Mouse (Mus musculus): ENCODE results near the gene Ostc. TPM values are rescaled to one million over a fixed set of nuclear protein-coding genes. Genes with fewer than 3 reads are reported as not detected.

Ostc gene
- total RNA-seq, 2 experiments from 2014 or later, result 69.3 to 75.0 TPM

DNA sequence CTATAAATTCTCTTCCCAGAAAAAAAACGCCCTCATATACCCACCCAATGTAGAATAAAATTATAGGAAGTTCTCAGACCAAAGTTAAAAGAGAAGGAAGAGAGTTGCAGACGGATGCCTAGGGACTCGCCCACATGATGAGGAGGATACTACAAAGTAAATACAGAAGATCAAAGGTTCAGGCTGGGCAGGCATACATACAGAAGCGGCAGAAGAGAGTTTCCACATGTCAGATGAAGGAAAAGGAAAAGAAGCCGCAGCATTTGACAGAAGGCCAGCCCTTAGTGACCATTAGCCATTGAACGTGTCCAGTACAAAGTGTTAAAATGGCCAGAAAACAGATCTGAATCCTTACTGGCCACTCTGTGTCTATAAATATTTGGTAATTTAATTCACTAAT, 3.6 kb upstream of the Ostc start:
- no peak for DNase-seq (ENCODE audit: low spot score in 2 of 2)

GRCm38 (mm10) chr3:130710103-130710502, 859 bp upstream of the Ostc start:
- DNase-seq (ENCODE audit: low spot score in 2 of 2), result no peak

DNA sequence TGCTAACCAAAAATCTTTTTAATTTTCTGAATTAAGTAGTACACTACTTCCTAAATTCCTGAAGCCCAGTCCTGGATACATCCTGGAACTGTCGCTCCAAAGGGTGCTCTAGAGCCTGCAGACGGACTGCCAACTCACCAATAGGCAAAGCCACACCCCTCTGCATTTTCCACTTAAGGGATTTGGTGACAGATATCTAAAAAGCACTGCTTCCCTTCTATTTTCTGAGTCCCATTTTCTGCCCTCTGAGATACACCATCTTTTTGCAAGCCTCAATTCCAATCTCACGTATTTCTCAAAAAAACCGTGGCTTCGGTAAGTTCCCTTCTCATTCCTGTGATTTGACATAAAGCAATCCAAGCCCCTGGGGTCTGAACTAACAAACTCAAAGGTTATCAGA, 715 bp downstream of the Ostc start:
- DNase-seq (ENCODE audit: low spot score in 2 of 2), result no peak

DNA sequence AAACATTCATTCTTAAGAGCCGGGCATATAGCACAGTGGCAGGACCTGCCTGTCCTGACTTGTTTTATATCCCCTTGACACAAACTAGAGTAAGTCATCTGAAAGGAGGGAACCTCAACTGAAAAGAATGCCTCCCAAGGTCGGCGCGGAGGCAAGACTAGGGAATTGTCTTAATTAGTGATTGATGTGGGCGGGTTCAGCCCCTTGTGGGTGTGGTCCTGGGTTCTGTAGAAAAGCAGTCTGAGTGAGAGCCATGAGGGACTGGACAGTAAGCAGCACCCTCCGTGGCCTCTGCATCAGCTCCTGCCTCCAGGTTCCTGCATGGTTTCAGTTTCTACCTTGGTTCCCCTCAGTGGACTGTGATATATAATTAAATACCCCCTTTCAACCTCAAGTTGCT, 7.0 kb downstream of the Ostc start:
- no peak for DNase-seq (ENCODE audit: low spot score in 2 of 2)

GRCm38 (mm10) chr3:130697622-130698021, 11.6 kb downstream of the Ostc start:
- DNase-seq (ENCODE audit: low spot score in 2 of 2), result no peak

DNA sequence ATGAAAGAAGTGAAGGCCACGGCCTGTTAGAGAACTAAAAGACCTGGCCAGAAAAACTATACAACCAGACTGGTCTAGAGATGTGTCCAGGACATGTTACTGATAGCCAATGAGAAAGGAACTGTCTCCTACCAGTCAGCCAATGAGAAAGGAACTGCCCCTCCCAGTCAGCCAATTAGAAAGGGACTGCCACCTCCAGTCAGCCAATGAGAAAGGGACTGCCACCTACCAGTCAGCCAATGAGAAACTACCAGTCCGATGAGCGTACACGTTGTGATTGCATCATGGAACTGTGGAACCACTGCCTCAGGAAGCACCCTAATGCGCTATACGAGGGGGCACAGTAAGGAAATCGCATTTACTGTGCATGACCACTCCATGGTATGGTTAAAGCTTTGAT, 14.5 kb downstream of the Ostc start:
- DNase-seq (ENCODE audit: low spot score in 2 of 2), result no peak

GRCm38 (mm10) chr3:130694041-130694593, 15.1 kb downstream of the Ostc start:
- DNase-seq (ENCODE audit: low spot score in 2 of 2), result no peak

GRCm38 (mm10) chr3:130691596-130692170, 17.6 kb downstream of the Ostc start:
- DNase-seq (ENCODE audit: low spot score in 2 of 2), result no peak

GRCm38 (mm10) chr3:130690834-130691595, 18.2 kb downstream of the Ostc start:
- no peak for DNase-seq (ENCODE audit: low spot score in 2 of 2)

- DNase-seq (ENCODE audit: low spot score in 2 of 2), result peak; percentile 86 to 94
Observed at GRCm38 (mm10) chr3:130689630-130690029, 19.6 kb downstream of the Ostc start.

- DNase-seq (ENCODE audit: low spot score in 2 of 2), result no peak
Observed at GRCm38 (mm10) chr3:130687051-130687450, 22.2 kb downstream of the Ostc start.

DNA sequence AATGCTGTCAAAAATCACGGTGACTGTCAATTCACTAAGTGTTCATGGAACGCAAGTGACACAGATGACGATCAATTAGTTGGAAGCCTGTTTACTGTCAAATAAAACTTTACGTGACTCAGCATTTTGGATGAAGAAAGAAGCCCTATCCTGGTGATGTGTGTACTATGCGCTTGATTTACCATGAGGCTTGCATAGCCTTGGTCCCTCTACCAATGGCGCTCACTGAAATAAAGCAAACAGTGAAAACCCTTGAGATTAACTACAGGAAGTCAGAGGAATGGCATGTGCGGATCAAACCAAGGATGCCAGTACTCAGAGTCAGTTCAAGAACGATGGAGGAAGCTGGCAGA, 24.3 kb downstream of the Ostc start:
- no peak for DNase-seq (ENCODE audit: low spot score in 2 of 2)

DNA sequence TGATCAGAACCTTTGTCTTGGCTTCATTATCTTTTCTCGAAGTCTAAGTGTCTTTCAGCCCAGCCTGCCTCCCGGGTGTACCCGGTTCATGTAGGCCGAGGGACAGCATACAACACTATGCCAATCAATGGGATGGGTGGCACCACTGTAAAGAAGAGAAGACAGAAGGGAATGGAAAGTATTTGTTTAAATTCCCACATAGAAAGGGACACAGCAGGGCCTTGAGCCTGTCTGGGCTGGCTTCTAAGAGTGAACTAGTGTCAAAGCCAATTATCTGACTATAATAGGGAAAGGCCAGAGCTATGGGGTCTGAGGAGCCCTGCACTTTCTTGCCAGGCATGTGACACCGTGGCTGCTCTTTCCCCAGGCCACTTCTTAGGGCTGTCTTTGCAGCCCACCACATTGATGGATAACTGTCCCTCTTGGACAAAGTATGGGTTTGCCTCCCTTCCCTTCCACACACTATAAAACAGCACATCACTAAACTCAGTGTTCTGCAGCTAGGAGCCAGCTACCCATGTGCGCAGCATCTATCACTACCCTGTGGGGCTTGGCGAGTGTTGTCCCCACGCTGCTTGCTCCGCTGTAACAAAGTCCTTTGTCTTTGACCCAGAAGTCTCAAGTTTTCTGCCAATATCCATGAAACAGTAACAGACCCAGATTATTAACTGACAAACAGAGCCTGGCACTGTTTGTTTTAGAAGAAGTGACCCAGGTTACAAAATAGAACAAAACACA, 24.8 kb downstream of the Ostc start:
- DNase-seq (ENCODE audit: low spot score in 2 of 2), result no peak

- DNase-seq (ENCODE audit: low spot score in 2 of 2), result no peak
Observed at GRCm38 (mm10) chr3:130683836-130684235, 25.4 kb downstream of the Ostc start.

DNA sequence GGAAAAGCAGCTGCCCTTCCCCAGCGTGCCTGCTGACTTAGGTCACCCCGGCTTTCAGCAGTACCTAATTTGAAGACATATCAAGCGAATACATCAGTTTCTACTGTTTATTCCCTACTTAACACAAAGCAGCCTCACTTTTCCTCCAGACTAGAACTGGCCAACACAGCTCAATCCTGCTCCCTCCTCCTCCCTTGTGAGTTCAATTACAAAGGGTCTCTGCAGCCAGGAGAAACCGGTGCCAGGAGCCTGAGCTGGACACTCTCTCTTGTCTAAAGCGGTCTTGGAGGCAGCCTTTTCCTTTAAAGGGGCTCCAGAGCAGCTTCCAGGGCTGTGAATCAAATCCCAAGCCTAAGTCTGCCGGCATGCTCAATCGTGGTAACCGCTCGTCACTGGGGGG, 27.1 kb downstream of the Ostc start:
- DNase-seq (ENCODE audit: low spot score in 2 of 2), result peak in 1 of 2 experiments; percentile 27

DNA sequence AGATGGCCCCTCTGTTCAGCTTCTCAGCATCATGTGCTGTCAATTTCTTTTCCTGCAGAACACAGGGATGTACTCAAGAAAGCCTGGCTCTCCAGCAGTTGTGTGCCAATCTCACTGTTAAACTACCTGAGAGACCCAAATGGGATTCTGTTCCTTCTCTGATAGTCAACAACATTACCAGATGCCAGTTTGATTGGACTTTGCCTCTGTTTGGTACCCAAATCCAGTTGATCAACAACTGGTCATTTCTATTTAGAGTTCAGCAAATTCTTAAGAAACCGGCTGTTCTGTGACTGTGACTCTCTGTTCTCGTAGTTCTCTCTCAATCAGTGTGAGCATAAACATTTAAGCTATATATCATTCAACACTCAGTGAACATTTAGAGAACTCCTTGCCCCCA, 28.0 kb downstream of the Ostc start:
- no peak for DNase-seq (ENCODE audit: low spot score in 2 of 2)

DNA sequence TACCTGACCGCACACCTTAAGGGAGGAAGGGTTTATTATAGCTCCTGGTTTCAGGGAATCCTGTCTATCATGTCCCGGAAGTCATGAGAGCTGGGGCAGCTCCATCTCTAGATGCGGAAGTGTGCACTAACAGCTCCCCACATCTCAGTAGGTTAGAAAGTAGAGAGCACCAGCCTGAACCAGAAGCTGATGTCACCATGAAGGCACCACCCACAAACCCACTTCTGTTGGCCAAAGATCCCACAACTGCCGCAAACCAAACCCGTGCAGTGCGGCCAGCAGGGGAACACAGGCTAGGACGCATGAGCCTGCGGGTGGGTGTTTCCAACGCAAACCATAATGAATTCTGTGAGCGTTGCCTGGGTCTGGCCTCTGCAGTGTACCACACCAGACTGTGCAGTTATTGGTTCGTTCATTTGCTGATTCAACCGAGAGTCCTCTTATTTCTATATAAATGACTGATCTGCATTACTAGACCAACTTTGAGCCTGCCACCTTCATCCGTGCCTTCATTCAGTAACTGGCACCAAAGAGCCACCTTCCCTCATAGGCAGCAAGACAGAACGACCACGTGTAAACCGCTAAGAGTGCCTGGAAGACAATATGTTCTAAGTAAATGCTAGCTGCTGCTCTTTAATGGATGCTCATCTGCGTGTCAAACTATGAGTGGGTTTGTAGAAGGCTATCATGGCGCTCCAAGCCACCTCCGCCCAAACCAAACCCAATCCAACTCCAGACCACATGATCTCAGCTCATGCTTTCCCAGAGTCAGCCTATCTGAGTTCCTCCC, 31.4 kb downstream of the Ostc start:
- DNase-seq (ENCODE audit: low spot score in 2 of 2), result no peak

GRCm38 (mm10) chr3:130671291-130671690, 38.0 kb downstream of the Ostc start:
- no peak for DNase-seq (ENCODE audit: low spot score in 2 of 2)

DNA sequence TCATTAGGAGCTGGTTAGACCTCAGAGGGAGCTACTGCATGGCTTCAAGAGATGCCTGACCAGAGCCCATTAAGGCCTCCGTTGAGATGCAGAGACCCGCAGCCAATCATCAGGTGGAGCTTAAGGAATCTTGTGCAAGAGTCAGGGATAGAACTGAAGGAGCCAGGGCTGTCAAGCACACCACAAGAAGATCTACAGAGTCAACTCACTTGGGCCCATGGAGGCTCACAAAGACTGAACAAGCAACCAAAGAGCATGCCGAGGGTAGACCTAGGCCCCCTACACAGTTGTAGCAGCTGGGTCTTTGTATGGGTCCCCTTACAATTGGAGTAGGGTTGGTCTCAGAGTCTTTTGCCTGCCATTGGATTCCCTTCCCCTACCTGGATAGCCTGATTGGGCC, 46.7 kb downstream of the Ostc start:
- DNase-seq (ENCODE audit: low spot score in 2 of 2), result no peak

DNA sequence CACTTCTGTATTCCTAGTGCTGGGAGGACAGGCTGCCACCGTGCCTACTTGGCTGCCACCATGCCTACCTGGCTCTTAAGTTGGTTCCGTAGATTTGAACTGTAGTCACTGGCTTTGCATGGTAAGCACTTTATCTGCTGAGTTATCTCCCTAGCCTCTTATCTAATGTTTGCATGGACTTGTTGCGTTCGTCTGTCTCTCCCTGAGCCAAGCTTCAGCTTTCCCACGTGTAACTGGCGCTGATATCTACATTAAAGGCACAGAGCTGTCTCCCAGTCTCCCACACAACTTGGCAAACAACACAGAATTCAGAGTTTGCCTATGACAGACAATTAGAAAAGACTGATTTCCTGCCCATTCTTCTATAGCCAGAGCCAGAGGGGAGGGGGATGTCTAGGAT, 48.6 kb downstream of the Ostc start:
- DNase-seq (ENCODE audit: low spot score in 2 of 2), result peak in 1 of 2 experiments; percentile 29

DNA sequence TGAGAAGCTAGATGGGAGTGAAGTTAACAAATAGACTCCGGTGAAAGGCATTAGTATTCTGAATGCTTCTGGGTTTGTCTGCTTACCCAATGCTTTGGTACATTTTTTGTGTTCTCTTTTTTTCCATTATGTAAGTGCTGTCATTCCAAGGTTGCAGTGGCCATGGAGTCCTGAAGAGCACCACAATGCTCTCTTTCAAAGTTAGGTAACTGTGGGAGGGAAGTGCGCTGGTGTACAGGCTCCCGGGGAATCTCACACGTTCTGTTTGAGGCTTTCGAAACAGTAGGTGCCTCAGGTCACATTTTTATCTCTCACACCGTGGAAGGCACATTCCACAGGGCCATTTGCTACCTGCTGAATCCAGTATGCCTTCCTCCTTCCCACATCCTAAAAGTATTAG, 59.7 kb downstream of the Ostc start:
- no peak for DNase-seq (ENCODE audit: low spot score in 2 of 2)
